Mouse (Mus musculus) limb, embryonic 11.5 days (tissue): ENCODE data around the gene Mcemp1. TPM values are rescaled to one million over a fixed set of nuclear protein-coding genes. Genes with fewer than 3 reads are reported as not detected.
A peak's percentile ranks its signal among the peaks of the same experiment; 100 is the strongest.

Experiments used
- ATAC-seq: fragments of 200-750 bp; cut with Nextera tagmentation; 2 replicates; pipeline ENCODE4 v1.8.0; 2017; ENCODE audit warnings: low read depth; ENCODE audit not compliant: insufficient number of reproducible peaks, low FRiP score, low TSS enrichment
- DNase-seq: peaks from one replicate; pipeline ENCODE4 v3.0.0-alpha.2; 2015; ENCODE audit warnings: low spot score
- H3K27ac ChIP-seq: fragments of 300-500 bp; sonication (generic); replicated peaks from 2 replicates; pipeline ENCODE4 v1.5.1; 2014; ENCODE audit warnings: low read depth, mild to moderate bottlenecking, low read length
- H3K27me3 ChIP-seq: fragments of 300-500 bp; sonication (generic); 2 replicates; pipeline ENCODE4 v1.6.1; 2014; ENCODE audit warnings: mild to moderate bottlenecking, low read length, mixed read lengths; ENCODE audit not compliant: control insufficient read depth, insufficient read depth
- H3K36me3 ChIP-seq: fragments of 300-500 bp; sonication (generic); 2 replicates; pipeline ENCODE4 v1.6.1; 2014; ENCODE audit warnings: mild to moderate bottlenecking, low read length, moderate library complexity, mixed read lengths; ENCODE audit not compliant: control insufficient read depth, insufficient read depth
- H3K4me1 ChIP-seq: fragments of 300-500 bp; sonication (generic); 2 replicates; pipeline ENCODE4 v1.6.1; 2014; ENCODE audit warnings: low read length, mixed read lengths; ENCODE audit not compliant: control insufficient read depth, insufficient read depth
- H3K4me2 ChIP-seq: fragments of 300-500 bp; sonication (generic); 2 replicates; pipeline ENCODE4 v1.6.1; 2014; ENCODE audit warnings: low read depth, mild to moderate bottlenecking, moderate library complexity; ENCODE audit not compliant: severe bottlenecking
- H3K4me3 ChIP-seq: fragments of 300-500 bp; sonication (generic); 2 replicates; pipeline ENCODE4 v1.5.1; 2014; ENCODE audit warnings: low read depth, low read length
- H3K9ac ChIP-seq: fragments of 300-500 bp; sonication (generic); 2 replicates; pipeline ENCODE4 v1.6.1; 2014; ENCODE audit warnings: mild to moderate bottlenecking, low read length
- H3K9me3 ChIP-seq: fragments of 300-500 bp; sonication (generic); 2 replicates; pipeline ENCODE4 v1.6.1; 2016; ENCODE audit warnings: low read length; ENCODE audit not compliant: control insufficient read depth
- WGBS: fragments of 180-500 bp; shearing (Covaris S2); extraction: QIAGEN DNeasy Blood & Tissue Kit; methylation state at CpG from one replicate; pipeline ENCODE4 v1.1.7; 2014; 5-methylcytosine and 5-hydroxymethylcytosine counted together
- polyA plus RNA-seq: library from polyadenylated mRNA; unstranded; fragments of >200 nt; fragmentation: Nextera tagmentation; extraction: Ambion mirVana; gene quantifications from 2 replicates; pipeline ENCODE4 v1.2.1, GENCODE M21; 2014

Mcemp1 gene
- polyA plus RNA-seq = 0.09 TPM in 1 of 2 replicates, not detected in the other

- no peak within 1 kb of the TSS for H3K9ac ChIP-seq
- no peak within 1 kb of the TSS for H3K27ac ChIP-seq
- ATAC-seq (no peak), DNase-seq (no peak)
- no peak within 1 kb of the TSS for H3K4me3 ChIP-seq
- no peaks in the 10 kb centered on the region for H3K9me3 ChIP-seq
- no peaks in the 10 kb centered on the region for H3K4me1 ChIP-seq
- H3K27me3 ChIP-seq = no peaks in the 10 kb centered on the region
- H3K4me2 ChIP-seq = no peak within 1 kb of the TSS
- no peaks in the 10 kb centered on the region for H3K36me3 ChIP-seq
- 77% methylated on average over 6 of the region's 6 CpGs for WGBS
Observed at GRCm38 (mm10) chr8:3665507-3665906, at the start of gene Mcemp1. Gene Mcemp1 (plus strand): TSS chr8:3665754.

GRCm38 (mm10) chr8:3621199-3621970 lies 44.2 kb upstream of the Mcemp1 start, which contains the start of the genes Xab2 and Pet100:
Gene Xab2 (minus strand): TSS chr8:3621316.
Gene Pet100 (plus strand): TSS chr8:3621548.
- DNase-seq = peak; percentile 100
- Histone ChIP-seq H3K9ac (peak within 1 kb of the TSS; percentile 64), H3K4me3 (peak within 1 kb of the TSS; percentile 83), H3K27ac (no peak within 1 kb of the TSS), H3K9me3 (no peaks in the 10 kb centered on the region), H3K36me3 (peaks cover 11% of the 10 kb centered on the region; the same call in 1 of the 2 replicates), H3K4me2 (peak within 1 kb of the TSS; percentile 71), H3K4me1 (peaks cover 7% of the 10 kb centered on the region; the same call in 1 of the 2 replicates), H3K27me3 (no peaks in the 10 kb centered on the region)
- under 1% methylated on average over 37 of the region's 37 CpGs for WGBS
- peak; percentile 98 for ATAC-seq

GRCm38 (mm10) chr8:3622119-3622518 lies 43.4 kb upstream of the Mcemp1 start:
- DNase-seq (no peak), ATAC-seq (no peak)
- no peaks in the 10 kb centered on the region for H3K9me3 ChIP-seq
- H3K27me3 ChIP-seq = no peaks in the 10 kb centered on the region
- peak overlapping the region; percentile 48 for H3K4me2 ChIP-seq
- H3K4me3 ChIP-seq = peak overlapping the region; percentile 83
- H3K9ac ChIP-seq = no peak overlapping the region
- peaks cover 5% of the 10 kb centered on the region; the same call in 1 of the 2 replicates for H3K36me3 ChIP-seq
- H3K27ac ChIP-seq = no peak overlapping the region
- WGBS = 70% methylated on average over 8 of the region's 8 CpGs
- H3K4me1 ChIP-seq = peaks cover 7% of the 10 kb centered on the region; the same call in 1 of the 2 replicates

GRCm38 (mm10) chr8:3625445-3625844 lies 40.1 kb upstream of the Mcemp1 start, which contains the start of gene Pcp2:
Gene Pcp2 (minus strand): TSS chr8:3625545.
- DNase-seq = no peak
- Histone ChIP-seq H3K27ac (no peak within 1 kb of the TSS), H3K36me3 (no peaks in the 10 kb centered on the region), H3K27me3 (no peaks in the 10 kb centered on the region), H3K4me1 (peaks cover 4% of the 10 kb centered on the region; the same call in 1 of the 2 replicates), H3K9ac (no peak within 1 kb of the TSS), H3K9me3 (no peaks in the 10 kb centered on the region), H3K4me3 (no peak within 1 kb of the TSS), H3K4me2 (no peak within 1 kb of the TSS)
- 52% methylated on average over 1 of the region's 1 CpGs for WGBS
- ATAC-seq = no peak

- no peaks in the 10 kb centered on the region for H3K9me3 ChIP-seq
- H3K27ac ChIP-seq = no peak overlapping the region
- H3K4me3 ChIP-seq = no peak overlapping the region
- H3K4me1 ChIP-seq = 0 out of 2 replicates have a peak, but pooled peaks cover 3% of the 10 kb centered on the region
- no peaks in the 10 kb centered on the region for H3K36me3 ChIP-seq
- DNase-seq (no peak), ATAC-seq (no peak)
- no peak overlapping the region for H3K9ac ChIP-seq
- 61% methylated on average over 5 of the region's 5 CpGs for WGBS
- H3K27me3 ChIP-seq = no peaks in the 10 kb centered on the region
- H3K4me2 ChIP-seq = no peak overlapping the region
Observed at GRCm38 (mm10) chr8:3626971-3627370, 38.6 kb upstream of the Mcemp1 start.

DNA sequence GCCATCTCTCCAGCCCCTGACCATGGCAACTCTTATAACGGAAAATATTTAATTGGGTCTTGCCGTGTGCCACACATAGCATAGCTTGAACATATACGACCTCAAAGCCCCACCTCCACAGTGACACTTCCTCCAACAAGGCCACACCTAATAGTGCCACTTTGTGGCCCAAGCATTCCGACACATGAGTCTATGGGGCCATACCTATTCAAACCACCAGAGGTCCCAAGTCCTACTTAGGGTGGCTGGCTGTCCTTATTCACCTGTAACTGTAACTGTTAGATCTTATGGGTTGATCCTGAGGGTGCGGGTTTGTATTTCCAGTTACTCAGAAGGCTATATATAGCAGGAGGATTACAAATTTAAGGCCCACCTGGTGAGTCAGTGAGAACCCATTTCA lies 37.5 kb upstream of the Mcemp1 start:
- no peak overlapping the region for H3K4me3 ChIP-seq
- no peaks in the 10 kb centered on the region for H3K9me3 ChIP-seq
- peak; percentile 31 for DNase-seq
- no peak overlapping the region for H3K9ac ChIP-seq
- H3K27ac ChIP-seq = no peak overlapping the region
- WGBS = 25% methylated on average over 5 of the region's 5 CpGs
- no peaks in the 10 kb centered on the region for H3K4me1 ChIP-seq
- H3K36me3 ChIP-seq = no peaks in the 10 kb centered on the region
- no peaks in the 10 kb centered on the region for H3K27me3 ChIP-seq
- no peak for ATAC-seq
- H3K4me2 ChIP-seq = no peak overlapping the region

DNA sequence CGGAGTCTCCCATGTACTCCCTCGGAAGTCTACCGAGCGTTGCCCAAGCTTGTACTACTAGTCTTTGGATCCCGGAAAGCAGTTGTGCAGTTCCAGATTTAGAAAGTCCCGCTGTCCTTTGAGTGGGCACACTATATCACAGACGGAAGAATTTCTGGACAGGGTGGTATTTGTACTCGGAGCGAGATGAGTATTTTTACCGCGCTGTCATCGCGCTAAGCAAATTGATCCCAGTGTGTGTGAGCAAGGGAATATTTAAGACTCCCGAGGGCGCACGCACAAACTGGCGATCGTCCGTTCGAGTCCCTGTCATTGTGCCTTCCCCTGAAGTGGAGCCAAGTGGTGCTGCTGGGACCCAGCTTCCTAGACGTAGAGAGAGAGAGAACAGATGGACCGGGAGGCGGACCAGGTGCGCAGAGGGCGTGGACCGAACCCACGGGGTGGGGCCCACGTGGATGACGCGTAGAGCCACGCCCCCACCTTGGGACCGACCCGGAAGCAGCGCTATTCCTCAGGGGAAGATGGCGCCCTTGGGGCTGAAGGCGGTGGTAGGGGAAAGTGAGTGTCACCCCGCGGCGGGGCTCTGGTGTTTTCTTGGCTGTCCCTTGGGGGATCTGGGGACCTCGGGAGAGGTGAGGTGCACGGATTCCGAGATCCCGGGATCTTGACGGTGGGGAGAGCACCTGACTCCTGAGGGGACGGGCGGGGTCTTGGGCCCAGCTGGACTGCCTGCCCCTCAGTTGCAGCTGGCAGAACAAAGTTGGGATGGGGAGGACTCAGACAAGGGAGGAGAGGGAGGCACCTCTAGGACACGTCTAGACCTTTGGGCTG lies 34.7 kb upstream of the Mcemp1 start, which contains the start of gene Stxbp2:
TSS of gene Stxbp2 (plus strand) at position 309 of the 831 bp plus-strand sequence.
- Histone ChIP-seq H3K4me1 (no peaks in the 10 kb centered on the region), H3K4me2 (peak within 1 kb of the TSS; percentile 67), H3K4me3 (peak within 1 kb of the TSS; percentile 46), H3K9me3 (no peaks in the 10 kb centered on the region), H3K27ac (no peak within 1 kb of the TSS), H3K9ac (peak within 1 kb of the TSS; percentile 50), H3K36me3 (0 out of 2 replicates have a peak, but pooled peaks cover 2% of the 10 kb centered on the region), H3K27me3 (no peaks in the 10 kb centered on the region)
- peak; percentile 71 for ATAC-seq
- peak; percentile 74 for DNase-seq
- WGBS = 8% methylated on average over 45 of the region's 47 CpGs

DNA sequence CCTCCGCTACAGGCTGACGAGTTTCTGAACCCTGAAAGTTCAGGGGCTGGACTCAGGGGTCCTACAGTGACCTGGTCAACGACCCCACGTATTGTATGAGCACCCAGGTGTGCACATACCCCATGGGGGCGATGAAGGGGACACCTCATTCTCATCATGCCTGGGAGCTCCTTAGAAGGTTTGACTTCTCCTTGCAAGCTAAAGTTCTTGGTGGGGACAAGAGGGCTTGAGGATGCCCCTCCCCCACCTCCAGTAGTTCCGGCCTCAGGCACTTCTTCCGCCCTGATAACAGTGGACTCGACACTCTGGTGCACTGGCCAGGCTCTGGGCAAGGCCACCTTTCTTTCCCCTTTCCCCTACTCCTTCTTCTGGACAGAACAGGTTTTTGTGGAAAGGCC lies 34.1 kb upstream of the Mcemp1 start:
- no peaks in the 10 kb centered on the region for H3K4me1 ChIP-seq
- 0 out of 2 replicates have a peak, but pooled peaks have one; percentile 18 for ATAC-seq
- peak overlapping the region; percentile 67 for H3K4me2 ChIP-seq
- peak; percentile 24 for DNase-seq
- 26% methylated on average over 8 of the region's 8 CpGs for WGBS
- H3K27me3 ChIP-seq = no peaks in the 10 kb centered on the region
- H3K9me3 ChIP-seq = no peaks in the 10 kb centered on the region
- H3K36me3 ChIP-seq = peaks cover 4% of the 10 kb centered on the region; the same call in 1 of the 2 replicates
- H3K9ac ChIP-seq = peak overlapping the region; percentile 50
- H3K27ac ChIP-seq = no peak overlapping the region
- peak overlapping the region; percentile 46 for H3K4me3 ChIP-seq
